Mouse (Mus musculus) lung, adult 2 months (tissue): ENCODE measurements around the gene Jpt2. TPM values are rescaled to one million over a fixed set of nuclear protein-coding genes. Genes with fewer than 3 reads are reported as not detected.

Source experiments
- DNase-seq: peaks from one replicate; pipeline ENCODE4 v3.0.0; 2022
- H3K4me1 ChIP-seq: fragments of 200-500 bp; 2 replicates; pipeline ENCODE4 v1.6.1; 2011; ENCODE audit warnings: low read length; ENCODE audit not compliant: control insufficient read depth, insufficient read depth
- H3K4me3 ChIP-seq: fragments of 200-500 bp; replicated peaks from 2 replicates; pipeline ENCODE3; 2011; ENCODE audit warnings: low read depth, mild to moderate bottlenecking, control low read depth, low read length; ENCODE audit errors: extremely low read depth
- CTCF ChIP-seq: fragments of 200-500 bp; IDR thresholded peaks from 2 replicates; pipeline ENCODE4 v1.5.1; 2011; ENCODE audit warnings: mild to moderate bottlenecking, low read length, control low read depth; ENCODE audit not compliant: insufficient read depth
- POLR2A ChIP-seq: fragments of 200-500 bp; IDR thresholded peaks from 2 replicates; pipeline ENCODE4 v1.6.1; 2011; ENCODE audit warnings: low read depth, mild to moderate bottlenecking, control low read depth, low read length, borderline replicate concordance; ENCODE audit errors: extremely low read depth
- WGBS: fragments of 180-500 bp; shearing (Covaris S2); methylation state at CpG from one replicate; pipeline ENCODE4 v1.1.7; 2018; 5-methylcytosine and 5-hydroxymethylcytosine counted together
- polyA plus RNA-seq: library from polyadenylated mRNA; depleted of rRNA; stranded (reverse); fragments of >200 nt; gene quantifications from 2 replicates; pipeline ENCODE4 v1.2.3, GENCODE M21; 2012

Gene Jpt2
- polyA plus RNA-seq, 1 experiment, result 10.2 TPM

DNA sequence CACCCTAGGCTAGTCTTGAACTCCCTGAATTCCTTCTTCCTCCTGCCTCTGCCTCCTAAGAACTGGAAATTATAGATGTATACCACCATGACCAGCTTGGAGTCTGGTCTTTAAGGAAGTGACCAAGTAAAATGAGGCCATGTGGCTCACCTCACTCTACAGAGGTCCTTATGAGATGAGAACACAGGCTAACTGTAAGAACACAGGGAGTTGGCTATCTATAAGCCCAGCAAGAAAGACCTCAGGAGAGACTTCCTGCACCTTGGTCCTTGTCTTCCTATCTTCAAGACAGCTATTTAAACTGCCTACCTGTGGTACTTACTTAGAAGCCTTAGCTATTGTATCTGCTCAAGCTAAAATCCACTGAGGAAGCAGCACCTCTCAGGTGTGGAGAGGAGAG lies 46.5 kb downstream of the Jpt2 start:
- Histone ChIP-seq H3K4me3 (no peak overlapping the region), H3K4me1 (no peaks in the 10 kb centered on the region)
- no peak for DNase-seq
- TF ChIP-seq POLR2A (no peak), CTCF (no peak)

DNA sequence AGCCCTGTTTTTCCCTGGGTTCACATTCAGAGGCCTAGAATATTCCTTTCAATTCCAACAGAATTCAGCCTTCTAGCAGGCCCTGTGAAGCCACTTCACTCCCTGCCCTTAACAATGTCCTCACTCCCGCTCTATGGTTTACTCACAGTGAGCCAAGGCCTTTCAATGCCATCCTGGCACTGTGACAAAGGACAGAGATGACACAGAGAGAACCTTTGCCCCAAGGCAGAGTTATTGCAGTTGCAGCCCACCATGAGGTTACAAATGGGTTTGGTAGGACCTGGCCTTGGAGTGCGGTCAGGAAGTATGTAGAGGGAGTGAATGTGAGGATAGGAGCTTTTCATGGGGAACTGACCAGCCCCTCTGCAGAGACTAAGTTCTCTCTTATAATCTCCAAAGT lies 52.9 kb downstream of the Jpt2 start:
- Histone ChIP-seq H3K4me3 (no peak overlapping the region), H3K4me1 (no peaks in the 10 kb centered on the region)
- DNase-seq, result no peak
- TF ChIP-seq POLR2A (no peak), CTCF (no peak)
- WGBS, result 87% methylated on average over 2 of the region's 2 CpGs

DNA sequence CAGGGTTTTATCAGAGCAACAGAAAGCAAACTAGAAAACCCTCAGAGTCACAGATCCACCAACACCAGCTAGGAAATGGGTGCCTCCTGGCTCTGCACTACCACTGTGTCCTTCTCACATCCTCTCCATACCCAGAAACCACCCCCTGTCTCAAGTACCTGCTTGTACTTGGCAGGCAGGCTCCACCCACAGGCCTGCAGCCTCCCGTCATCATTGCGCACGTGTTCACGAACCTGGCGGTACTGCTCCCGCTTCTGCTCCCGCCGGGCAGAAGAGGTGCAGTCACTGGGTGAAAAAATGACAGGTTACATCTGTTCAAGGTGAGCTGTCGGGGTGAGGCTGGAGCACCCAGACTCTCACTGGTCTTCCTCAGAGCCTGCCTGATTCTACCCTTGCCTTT lies 56.7 kb downstream of the Jpt2 start:
- TF ChIP-seq CTCF (no peak), POLR2A (no peak)
- no peak for DNase-seq
- no peak overlapping the region for H3K4me3 ChIP-seq
- no peaks in the 10 kb centered on the region for H3K4me1 ChIP-seq
- WGBS, result 87% methylated on average over 9 of the region's 9 CpGs

DNA sequence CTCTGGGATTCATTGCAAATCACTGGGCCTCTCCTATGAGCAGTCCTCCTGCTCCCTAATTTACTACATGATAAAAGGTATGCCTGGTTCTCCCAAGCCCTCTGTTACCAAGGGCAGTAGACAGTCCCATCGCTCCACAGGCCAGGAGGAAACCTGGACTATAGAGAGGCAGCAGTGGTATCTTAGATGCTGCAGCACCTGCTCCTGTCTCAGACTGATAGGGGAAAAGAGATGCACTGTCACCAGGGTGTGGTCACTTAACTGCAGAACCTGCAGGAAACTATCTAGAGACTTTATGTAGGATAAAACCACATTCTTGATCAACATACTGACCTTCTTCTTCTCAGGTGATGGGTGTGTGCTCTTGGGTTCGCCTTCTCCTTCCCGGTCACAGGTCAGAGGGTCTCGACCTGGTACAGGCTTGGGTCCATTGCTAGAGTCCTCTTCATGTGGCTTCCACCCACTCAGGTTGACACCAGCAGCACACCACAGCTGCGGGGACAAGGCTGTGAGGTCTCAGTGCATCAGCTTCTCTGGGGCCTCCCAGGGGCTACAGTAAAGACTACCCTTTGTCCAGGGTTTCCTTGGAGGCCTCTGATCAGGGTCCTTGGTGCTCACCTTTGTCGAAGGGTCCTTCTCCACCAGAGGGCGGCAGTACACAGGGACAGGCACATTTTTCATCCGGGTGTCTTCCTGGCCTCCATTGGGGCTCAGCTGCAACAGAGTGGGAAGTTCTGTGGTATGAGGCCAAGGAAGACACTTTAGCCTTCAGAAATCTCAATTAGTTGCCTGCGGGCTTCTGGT lies 57.6 kb downstream of the Jpt2 start:
- WGBS, result 64% methylated on average over 9 of the region's 9 CpGs
- Histone ChIP-seq H3K4me3 (no peak overlapping the region), H3K4me1 (no peaks in the 10 kb centered on the region)
- DNase-seq, result no peak
- peak; percentile 15; the same call in 1 of the 2 replicates for TF ChIP-seq CTCF
- no peak for TF ChIP-seq POLR2A

DNA sequence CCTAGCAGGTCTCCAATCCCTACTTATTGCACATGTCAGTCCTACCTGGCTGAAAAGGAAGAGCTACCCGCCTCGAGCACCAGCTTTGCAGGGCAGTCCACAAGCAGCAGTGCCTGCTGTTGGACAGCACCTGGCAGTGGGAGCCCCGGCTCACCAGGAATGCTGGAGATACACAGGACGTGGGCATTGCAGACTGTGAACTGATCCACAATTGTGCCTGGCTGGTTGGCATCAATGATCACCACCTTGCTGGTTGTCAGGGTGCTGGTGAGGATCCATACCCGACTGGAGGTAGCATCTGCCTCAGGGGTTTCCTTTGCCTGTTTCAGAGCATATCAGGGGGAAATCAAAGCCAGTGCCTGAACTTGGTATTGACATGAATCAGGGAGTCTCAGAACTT lies 58.4 kb downstream of the Jpt2 start:
- H3K4me3 ChIP-seq, result no peak overlapping the region
- H3K4me1 ChIP-seq, result peaks cover 2% of the 10 kb centered on the region; the same call in 1 of the 2 replicates
- WGBS, result 90% methylated on average over 5 of the region's 5 CpGs
- DNase-seq, result no peak
- TF ChIP-seq CTCF (no peak), POLR2A (no peak)

DNA sequence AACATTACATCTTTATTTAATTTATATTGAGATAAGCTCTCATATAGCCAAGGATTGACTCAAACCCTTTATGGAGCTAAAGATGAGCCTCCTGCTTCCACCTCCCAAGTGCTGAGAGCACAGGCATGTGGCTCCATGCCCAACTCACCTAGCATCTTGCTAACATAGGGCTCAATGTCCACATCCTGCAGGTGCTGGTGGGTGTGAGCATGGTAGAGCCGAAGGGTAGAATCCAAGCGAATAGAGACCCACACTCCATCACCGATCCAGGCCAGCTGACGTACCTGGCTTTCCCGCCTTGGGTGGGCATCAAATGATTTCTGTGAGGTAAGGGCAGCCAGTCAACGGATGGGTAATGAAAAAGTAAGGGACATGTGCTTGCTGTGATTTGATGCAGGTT lies 60.5 kb downstream of the Jpt2 start:
- H3K4me3 ChIP-seq, result no peak overlapping the region
- peaks cover 10% of the 10 kb centered on the region; the same call in 1 of the 2 replicates for H3K4me1 ChIP-seq
- WGBS, result 94% methylated on average over 6 of the region's 6 CpGs
- no peak for DNase-seq
- TF ChIP-seq CTCF, result no peak
- TF ChIP-seq POLR2A, result no peak

DNA sequence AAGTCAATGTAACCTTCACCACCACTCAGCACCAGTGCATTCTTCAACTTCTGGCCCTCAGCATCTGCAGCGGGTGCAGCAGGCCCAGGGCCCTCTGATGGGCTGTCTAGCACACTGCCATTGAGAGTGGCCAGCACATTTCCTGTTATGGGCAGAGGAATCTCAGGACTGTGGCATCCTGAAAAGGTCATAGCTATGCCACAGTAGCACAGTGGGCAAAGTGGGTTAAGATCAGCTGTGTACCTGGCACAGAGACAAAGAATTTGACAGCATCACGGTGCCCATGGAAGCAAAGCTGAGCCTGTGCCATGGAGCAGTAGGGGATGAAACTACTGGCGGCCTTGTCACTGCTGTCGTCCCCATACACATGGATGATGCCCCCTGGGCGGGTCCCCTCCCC lies 61.3 kb downstream of the Jpt2 start:
- WGBS, result 73% methylated on average over 5 of the region's 5 CpGs
- TF ChIP-seq CTCF, result no peak
- no peak for TF ChIP-seq POLR2A
- peaks cover 13% of the 10 kb centered on the region for H3K4me1 ChIP-seq
- H3K4me3 ChIP-seq, result no peak overlapping the region
- DNase-seq, result no peak

DNA sequence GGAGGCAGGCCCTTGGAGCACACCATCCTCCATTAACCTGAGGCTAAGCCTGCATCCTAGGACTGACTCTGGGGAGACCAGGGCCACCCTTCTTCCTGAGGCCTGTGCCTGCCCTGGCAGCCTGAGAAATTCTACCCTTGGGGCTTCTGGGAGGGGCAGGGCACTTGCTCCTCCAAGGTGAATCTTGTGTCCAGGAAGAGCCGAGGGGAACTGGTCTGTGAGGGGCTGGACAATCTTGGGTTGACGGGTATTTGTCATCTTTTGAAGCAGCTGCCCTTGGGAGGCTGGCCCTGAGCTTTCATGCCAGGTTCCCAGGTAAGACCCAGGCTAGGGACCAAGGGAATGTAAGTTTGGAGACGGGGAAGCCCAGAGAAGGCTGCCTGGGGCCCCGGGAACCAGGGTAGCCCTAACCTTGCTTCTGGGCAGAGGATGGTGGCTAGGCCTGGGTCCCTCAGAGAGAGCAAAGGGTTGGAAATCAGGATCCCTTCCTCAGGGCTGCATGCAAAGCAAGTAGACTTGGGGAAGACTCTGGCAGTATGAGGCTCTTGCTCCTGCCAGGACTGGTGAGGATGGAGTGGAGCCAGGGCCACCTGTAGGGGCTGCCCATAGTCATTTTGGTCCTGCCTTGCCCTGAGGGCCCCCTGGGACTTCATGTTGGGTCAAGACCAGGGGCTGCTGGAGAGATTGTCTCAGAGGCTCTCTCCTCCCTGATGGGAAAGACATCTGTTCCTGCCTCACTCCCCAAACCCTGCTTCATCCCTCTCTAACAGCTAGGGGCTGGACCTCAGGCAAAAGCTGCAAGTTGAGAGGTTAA lies 62.2 kb downstream of the Jpt2 start:
- no peak for TF ChIP-seq POLR2A
- no peak for TF ChIP-seq CTCF
- Histone ChIP-seq H3K4me1 (peaks cover 16% of the 10 kb centered on the region), H3K4me3 (no peak overlapping the region)
- 77% methylated on average over 4 of the region's 4 CpGs for WGBS
- DNase-seq, result no peak

DNA sequence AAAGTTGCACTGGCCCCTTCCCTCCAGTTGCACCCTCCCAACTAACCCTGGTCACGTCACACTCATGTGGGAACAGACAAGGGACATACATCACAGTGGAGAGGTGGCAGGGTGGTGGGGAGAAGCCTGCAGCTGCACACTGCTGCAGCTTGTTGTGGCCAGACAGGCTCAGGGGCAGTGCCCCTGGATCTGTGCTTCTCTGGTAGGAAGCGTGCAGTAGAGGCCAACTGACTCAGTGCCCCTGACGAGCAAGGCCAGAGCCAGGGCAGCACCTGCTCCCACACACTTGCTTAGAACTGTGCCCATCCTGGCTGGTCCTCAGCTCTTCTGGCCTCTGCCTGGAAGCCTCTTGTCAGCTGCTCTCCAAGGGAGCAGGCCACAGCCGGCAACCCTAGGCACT lies 62.9 kb downstream of the Jpt2 start:
- DNase-seq, result no peak
- Histone ChIP-seq H3K4me1 (peaks cover 16% of the 10 kb centered on the region), H3K4me3 (no peak overlapping the region)
- TF ChIP-seq POLR2A (no peak), CTCF (no peak)
- WGBS, result 85% methylated on average over 4 of the region's 4 CpGs

DNA sequence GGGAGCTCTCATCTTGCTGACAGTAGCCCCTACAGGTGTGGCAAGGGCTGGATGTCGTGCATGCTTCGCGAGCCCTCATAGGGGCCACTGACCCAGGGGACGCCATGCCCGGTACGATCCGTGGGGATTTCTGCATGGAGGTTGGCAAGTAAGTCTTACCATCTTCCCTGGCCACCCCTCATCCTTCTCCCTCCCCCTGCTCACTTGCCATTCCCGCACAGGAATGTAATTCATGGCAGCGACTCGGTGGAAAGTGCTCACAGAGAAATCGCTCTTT lies 63.6 kb downstream of the Jpt2 start:
- peak overlapping the region; percentile 84 for H3K4me3 ChIP-seq
- DNase-seq, result no peak
- TF ChIP-seq CTCF (no peak), POLR2A (no peak)
- WGBS, result 33% methylated on average over 11 of the region's 11 CpGs
- H3K4me1 ChIP-seq, result peaks cover 16% of the 10 kb centered on the region
